Mouse (Mus musculus) C2C12 (cell line): ENCODE measurements around the gene Gpr153.

Source experiments
- CEBPB ChIP-seq: IDR thresholded peaks from one replicate; pipeline ENCODE4 v1.6.1; 2011; ENCODE audit warnings: low read depth, mild to moderate bottlenecking, control low read depth, moderate library complexity
- CTCF ChIP-seq: IDR thresholded peaks from one replicate; pipeline ENCODE4 v1.5.1; 2011; ENCODE audit not compliant: control insufficient read depth, insufficient read depth, insufficient read length
- MAX ChIP-seq: IDR thresholded peaks from one replicate; pipeline ENCODE4 v1.6.1; 2011; ENCODE audit warnings: mild to moderate bottlenecking, control low read depth
- MYOD1 ChIP-seq: IDR thresholded peaks from one replicate; pipeline ENCODE4 v1.6.1; 2011; ENCODE audit warnings: low read depth; ENCODE audit not compliant: control insufficient read depth, insufficient read length
- USF1 ChIP-seq: IDR thresholded peaks from one replicate; pipeline ENCODE4 v1.6.1; 2011; ENCODE audit warnings: low read depth, mild to moderate bottlenecking, control low read depth, moderate library complexity

DNA sequence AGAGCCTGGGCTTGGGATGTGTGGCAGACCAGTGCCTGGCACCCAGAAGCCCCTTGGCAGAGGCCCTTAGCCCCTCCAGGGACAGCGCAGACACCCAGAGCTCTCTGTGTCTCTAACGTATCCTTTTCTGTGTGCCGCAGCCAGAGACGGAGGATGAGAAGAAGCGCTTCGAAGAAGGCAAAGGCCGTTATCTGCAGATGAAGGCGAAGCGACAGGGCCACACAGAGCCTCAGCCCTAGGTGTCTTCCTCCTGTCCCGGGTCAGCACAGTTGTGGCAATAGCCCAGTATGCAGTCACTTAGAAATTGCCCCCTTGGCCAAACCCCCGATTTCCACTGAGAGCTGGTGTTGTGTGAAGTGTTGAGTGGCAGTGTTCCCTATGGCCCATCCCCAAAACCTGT is 2.7 kb upstream of the Gpr153 start:
- no peak for TF ChIP-seq CTCF
- no peak for TF ChIP-seq USF1
- TF ChIP-seq MAX = no peak
- no peak for TF ChIP-seq MYOD1
- no peak for TF ChIP-seq CEBPB
